Mouse (Mus musculus) limb, embryonic 11.5 days (tissue): ENCODE measurements around the gene Wdr35. TPM values are rescaled to one million over a fixed set of nuclear protein-coding genes. Genes with fewer than 3 reads are reported as not detected.

Experiments
- ATAC-seq: fragments of 200-750 bp; cut with Nextera tagmentation; 2 replicates; pipeline ENCODE4 v1.8.0; 2017; ENCODE audit warnings: low read depth; ENCODE audit not compliant: insufficient number of reproducible peaks, low FRiP score, low TSS enrichment
- DNase-seq: peaks from one replicate; pipeline ENCODE4 v3.0.0-alpha.2; 2015; ENCODE audit warnings: low spot score
- H3K27ac ChIP-seq: fragments of 300-500 bp; sonication (generic); replicated peaks from 2 replicates; pipeline ENCODE4 v1.5.1; 2014; ENCODE audit warnings: low read depth, mild to moderate bottlenecking, low read length
- H3K27me3 ChIP-seq: fragments of 300-500 bp; sonication (generic); 2 replicates; pipeline ENCODE4 v1.6.1; 2014; ENCODE audit warnings: mild to moderate bottlenecking, low read length, mixed read lengths; ENCODE audit not compliant: control insufficient read depth, insufficient read depth
- H3K36me3 ChIP-seq: fragments of 300-500 bp; sonication (generic); 2 replicates; pipeline ENCODE4 v1.6.1; 2014; ENCODE audit warnings: mild to moderate bottlenecking, low read length, moderate library complexity, mixed read lengths; ENCODE audit not compliant: control insufficient read depth, insufficient read depth
- H3K4me1 ChIP-seq: fragments of 300-500 bp; sonication (generic); 2 replicates; pipeline ENCODE4 v1.6.1; 2014; ENCODE audit warnings: low read length, mixed read lengths; ENCODE audit not compliant: control insufficient read depth, insufficient read depth
- H3K4me2 ChIP-seq: fragments of 300-500 bp; sonication (generic); 2 replicates; pipeline ENCODE4 v1.6.1; 2014; ENCODE audit warnings: low read depth, mild to moderate bottlenecking, moderate library complexity; ENCODE audit not compliant: severe bottlenecking
- H3K4me3 ChIP-seq: fragments of 300-500 bp; sonication (generic); 2 replicates; pipeline ENCODE4 v1.5.1; 2014; ENCODE audit warnings: low read depth, low read length
- H3K9ac ChIP-seq: fragments of 300-500 bp; sonication (generic); 2 replicates; pipeline ENCODE4 v1.6.1; 2014; ENCODE audit warnings: mild to moderate bottlenecking, low read length
- H3K9me3 ChIP-seq: fragments of 300-500 bp; sonication (generic); 2 replicates; pipeline ENCODE4 v1.6.1; 2016; ENCODE audit warnings: low read length; ENCODE audit not compliant: control insufficient read depth
- WGBS: fragments of 180-500 bp; shearing (Covaris S2); extraction: QIAGEN DNeasy Blood & Tissue Kit; methylation state at CpG from one replicate; pipeline ENCODE4 v1.1.7; 2014; 5-methylcytosine and 5-hydroxymethylcytosine counted together
- polyA plus RNA-seq: library from polyadenylated mRNA; unstranded; fragments of >200 nt; fragmentation: Nextera tagmentation; extraction: Ambion mirVana; gene quantifications from 2 replicates; pipeline ENCODE4 v1.2.1, GENCODE M21; 2014

The Wdr35 gene
- polyA plus RNA-seq, 1 experiment from 2014 or later: 27.3 TPM

DNA sequence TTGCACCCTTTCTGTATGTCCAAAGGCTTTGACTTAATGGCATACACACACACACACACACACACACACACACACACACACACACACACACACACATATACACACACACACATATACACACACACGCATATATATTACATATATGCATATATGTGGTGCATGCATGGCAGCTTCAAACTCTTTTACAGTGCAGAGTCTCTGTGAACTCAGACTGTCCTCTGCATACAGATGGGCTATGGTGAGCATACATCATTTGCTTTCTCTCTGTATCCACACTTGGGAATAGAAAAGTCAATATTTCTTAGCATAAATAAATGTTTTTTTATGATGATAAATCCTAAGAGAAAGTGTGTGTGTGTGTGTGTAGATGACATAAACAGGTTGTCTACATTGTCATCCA is 97.4 kb downstream of the Wdr35 start:
- no peaks in the 10 kb centered on the region for H3K27me3 ChIP-seq
- no peaks in the 10 kb centered on the region for H3K9me3 ChIP-seq
- WGBS: 77% methylated on average over 1 of the region's 1 CpGs
- H3K4me2 ChIP-seq: no peak overlapping the region
- no peaks in the 10 kb centered on the region for H3K36me3 ChIP-seq
- no peak for DNase-seq
- no peak overlapping the region for H3K27ac ChIP-seq
- H3K4me1 ChIP-seq: no peaks in the 10 kb centered on the region
- H3K9ac ChIP-seq: no peak overlapping the region
- ATAC-seq: no peak
- H3K4me3 ChIP-seq: no peak overlapping the region

DNA sequence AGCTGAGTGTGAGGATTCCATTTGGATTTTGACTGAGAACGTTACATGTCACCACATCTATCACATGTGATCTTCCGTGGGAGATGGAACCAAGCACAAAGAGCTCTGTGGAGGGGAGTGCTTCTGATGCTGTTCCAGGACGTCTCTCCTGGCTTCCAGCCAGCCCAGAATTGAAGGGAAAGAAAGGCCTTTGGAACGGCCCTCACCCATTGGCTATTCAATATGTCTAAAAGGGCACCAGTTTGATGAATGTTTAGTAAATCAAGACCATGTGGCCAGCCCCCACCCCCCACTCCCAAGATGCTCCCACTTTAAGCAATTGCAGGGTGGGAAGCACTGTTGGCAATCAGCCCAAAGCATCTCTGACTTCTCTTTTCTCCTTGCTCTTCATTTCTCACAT is 97.8 kb downstream of the Wdr35 start:
- ATAC-seq: no peak

DNA sequence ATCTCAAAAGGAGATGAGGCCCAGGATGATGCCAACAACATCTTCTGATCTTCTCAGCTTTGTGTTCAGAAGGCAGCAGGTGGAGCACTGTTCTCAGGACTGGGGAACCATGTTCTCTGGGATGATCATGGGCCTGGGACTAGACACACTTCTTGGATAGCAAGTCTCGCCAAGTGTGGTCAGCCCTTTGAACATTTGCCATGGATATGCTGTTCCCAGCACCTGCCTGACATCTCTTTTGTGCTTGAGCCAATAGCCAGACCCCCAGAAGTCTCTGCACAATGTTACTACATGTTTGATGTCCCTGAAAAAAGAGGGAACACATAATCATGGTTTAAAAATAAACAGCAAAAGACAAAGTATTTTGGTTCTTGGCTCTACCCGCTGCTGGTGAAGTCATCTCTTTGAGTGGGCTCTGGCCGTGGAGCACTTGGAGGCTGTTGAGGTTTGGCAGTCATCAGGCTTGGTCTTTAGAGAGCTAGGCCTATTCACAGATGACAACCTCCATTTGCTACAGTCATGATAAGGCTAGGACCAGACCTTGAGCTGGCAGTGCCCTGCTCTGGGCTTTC is 103.9 kb downstream of the Wdr35 start:
- WGBS: 94% methylated on average over 3 of the region's 3 CpGs

More for the DNA sequence above, 97.8 kb downstream of the Wdr35 start:
- Histone ChIP-seq H3K27me3 (no peaks in the 10 kb centered on the region), H3K27ac (no peak overlapping the region), H3K9ac (no peak overlapping the region), H3K9me3 (no peaks in the 10 kb centered on the region), H3K4me1 (no peaks in the 10 kb centered on the region), H3K4me3 (no peak overlapping the region), H3K36me3 (no peaks in the 10 kb centered on the region), H3K4me2 (no peak overlapping the region)
- 47% methylated on average over 4 of the region's 4 CpGs for WGBS
- DNase-seq: no peak

More for the DNA sequence above, 103.9 kb downstream of the Wdr35 start:
- Histone ChIP-seq H3K27me3 (no peaks in the 10 kb centered on the region), H3K27ac (no peak overlapping the region), H3K4me3 (no peak overlapping the region), H3K4me2 (no peak overlapping the region), H3K4me1 (no peaks in the 10 kb centered on the region), H3K36me3 (no peaks in the 10 kb centered on the region), H3K9ac (no peak overlapping the region), H3K9me3 (no peaks in the 10 kb centered on the region)
- no peak for DNase-seq
- no peak for ATAC-seq

Other genes starting within 250 kb of the Wdr35 start
- gene Sdc1, start 202.6 kb upstream of the Wdr35 start, polyA plus RNA-seq: 219 and 223 TPM in 2 replicates
- gene Laptm4a, start 52.2 kb upstream of the Wdr35 start, polyA plus RNA-seq: 202 and 212 TPM in 2 replicates
- 3.8 and 5.0 TPM in 2 replicates for gene Matn3, start 26.0 kb upstream of the Wdr35 start, polyA plus RNA-seq
- gene Ttc32, start 56.1 kb downstream of the Wdr35 start, polyA plus RNA-seq: 15.4 and 17.1 TPM in 2 replicates